Mouse (Mus musculus): ENCODE results near the gene Evi5.

Gene Evi5

DNA sequence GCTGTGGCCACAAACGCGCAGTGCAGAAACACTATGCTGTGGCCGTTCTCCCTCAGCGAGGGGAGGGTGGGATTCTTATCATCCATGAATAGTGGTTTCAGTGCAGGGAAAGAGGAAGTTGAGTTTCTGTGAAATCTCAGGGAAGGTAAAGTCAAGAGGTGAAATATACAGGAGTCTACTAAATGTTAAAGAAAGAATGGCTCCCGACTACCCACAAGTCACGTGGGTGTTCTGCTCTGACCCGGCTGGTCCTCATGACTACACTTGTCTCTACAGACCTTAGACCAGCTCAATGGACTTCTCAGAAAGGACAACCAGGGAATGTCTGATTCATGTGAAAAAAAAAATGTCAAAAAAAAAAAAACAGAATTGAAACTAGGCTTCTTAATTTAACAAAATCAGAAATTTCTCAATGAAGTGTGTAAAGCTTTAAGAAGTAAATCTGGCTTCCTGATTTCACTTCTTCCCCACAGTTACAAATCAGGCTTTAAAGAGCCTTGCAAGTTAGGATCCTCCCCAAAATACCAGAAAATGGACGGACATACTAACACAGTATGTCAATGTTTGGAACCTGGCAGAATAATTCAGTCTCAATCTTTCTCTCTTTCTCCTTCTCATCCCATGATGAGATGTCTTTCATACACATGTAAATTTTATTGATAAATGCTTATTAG, 166.6 kb downstream of the Evi5 start:
- DNase-seq (ENCODE audit: low spot score in 2 of 2), result no peak

GRCm38 (mm10) chr5:107706262-107706661, 168.6 kb downstream of the Evi5 start:
- no peak for DNase-seq (ENCODE audit: low spot score in 2 of 2)

DNA sequence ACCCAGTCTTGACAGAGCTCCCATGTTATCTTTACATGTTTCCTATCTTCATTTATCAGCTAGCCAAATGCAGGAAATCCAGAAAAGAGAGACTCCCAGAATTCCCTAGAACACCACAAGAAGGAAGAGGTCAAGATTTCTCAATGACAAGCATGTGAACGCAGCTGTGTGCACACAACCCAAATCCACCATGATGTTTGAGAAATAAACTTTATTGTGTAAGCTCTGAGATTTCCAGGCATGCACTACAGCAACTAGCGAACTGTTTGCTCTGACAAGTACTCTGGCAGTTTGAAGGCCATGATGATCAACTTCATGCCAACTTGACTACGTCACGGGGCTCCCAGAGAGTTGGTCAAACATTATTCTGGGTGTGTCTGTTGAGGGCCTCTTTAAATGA, 169.2 kb downstream of the Evi5 start:
- no peak for DNase-seq (ENCODE audit: low spot score in 2 of 2)

GRCm38 (mm10) chr5:107703207-107703763, 171.6 kb downstream of the Evi5 start:
- DNase-seq (ENCODE audit: low spot score in 2 of 2), result no peak

- DNase-seq (ENCODE audit: low spot score in 2 of 2), result no peak
These were observed 173.2 kb downstream of the Evi5 start for GRCm38 (mm10) chr5:107701658-107702057.

- no peak for DNase-seq (ENCODE audit: low spot score in 2 of 2)
These were observed 174.0 kb downstream of the Evi5 start for GRCm38 (mm10) chr5:107700873-107701272.

DNA sequence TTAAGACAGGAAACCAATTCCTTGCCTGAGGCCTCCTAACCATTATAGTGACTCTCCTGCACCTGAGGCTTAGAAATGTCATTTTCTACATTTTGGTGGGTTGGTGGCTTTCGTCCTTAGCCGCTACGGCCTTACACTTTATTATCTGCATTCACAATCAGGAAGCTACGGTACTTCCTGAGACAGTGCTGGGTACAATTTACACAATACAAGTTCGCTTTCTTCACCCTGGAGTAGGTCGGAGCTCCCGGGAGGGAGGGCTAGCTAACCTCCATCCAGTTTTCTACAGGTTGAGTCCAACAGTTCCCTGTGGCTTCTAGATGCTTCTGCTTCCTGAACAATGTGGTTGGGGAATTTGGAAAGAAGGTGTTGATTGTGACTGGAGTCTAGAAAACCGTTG, 176.0 kb downstream of the Evi5 start:
- DNase-seq (ENCODE audit: low spot score in 2 of 2), result no peak

DNA sequence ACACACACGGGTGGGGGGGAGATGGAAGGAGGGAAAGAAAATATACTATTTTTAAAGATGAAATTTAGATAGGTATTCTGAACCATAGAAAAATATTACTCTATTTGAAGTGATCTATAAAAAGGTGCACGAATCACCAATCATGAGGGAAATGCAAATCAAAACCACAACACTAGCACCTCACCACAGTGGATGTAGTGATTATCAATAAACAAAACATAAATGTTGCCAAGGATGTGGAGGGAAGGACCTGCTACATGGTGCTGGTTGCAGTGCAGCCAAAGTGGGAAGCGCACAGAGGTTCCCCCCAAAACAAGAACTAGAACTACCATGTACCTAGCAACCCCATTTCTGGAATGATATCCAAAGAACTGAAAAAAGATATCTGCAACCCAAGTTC, 179.9 kb downstream of the Evi5 start:
- no peak for DNase-seq (ENCODE audit: low spot score in 2 of 2)
